Mouse (Mus musculus): ENCODE data around the gene Tshz3.

Tshz3 gene

DNA sequence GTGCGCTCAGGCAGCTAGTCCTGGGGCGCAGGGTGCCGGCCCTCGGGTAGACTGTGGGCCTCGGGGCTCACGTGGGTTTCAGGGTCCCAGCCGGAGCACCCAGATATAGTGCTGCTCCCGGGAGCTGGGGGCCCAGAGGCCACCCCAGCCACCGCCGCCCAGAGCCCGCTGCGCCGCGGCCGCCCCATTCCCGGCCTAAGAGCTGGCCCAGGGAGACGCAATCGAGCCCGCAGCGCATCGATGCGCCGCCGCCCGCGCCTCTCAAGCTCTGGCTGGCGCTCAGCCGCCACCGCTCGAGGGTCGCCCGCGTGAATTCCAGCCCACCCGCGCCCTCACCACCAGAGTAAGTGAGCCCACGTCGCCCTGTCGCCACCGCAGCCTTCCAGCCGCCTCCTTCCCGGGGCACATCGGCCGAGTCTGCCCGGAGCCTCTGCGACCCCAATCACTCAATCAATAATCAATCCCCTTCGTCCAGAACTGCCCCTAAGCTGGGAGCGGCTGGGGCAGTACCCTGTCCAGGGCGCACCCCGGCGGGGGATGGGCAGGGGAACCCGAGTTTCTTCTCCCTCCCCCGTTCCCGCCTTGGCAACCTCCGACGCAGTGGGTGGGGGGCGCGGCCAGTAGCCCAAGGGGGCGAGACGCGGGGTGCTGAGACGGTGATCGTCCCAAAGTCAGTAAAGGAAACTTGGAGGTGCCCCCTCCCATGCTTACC lies 1.4 kb upstream of the Tshz3 start:
- peak; percentile 80 for DNase-seq (ENCODE audit: low read depth, low spot score)

DNA sequence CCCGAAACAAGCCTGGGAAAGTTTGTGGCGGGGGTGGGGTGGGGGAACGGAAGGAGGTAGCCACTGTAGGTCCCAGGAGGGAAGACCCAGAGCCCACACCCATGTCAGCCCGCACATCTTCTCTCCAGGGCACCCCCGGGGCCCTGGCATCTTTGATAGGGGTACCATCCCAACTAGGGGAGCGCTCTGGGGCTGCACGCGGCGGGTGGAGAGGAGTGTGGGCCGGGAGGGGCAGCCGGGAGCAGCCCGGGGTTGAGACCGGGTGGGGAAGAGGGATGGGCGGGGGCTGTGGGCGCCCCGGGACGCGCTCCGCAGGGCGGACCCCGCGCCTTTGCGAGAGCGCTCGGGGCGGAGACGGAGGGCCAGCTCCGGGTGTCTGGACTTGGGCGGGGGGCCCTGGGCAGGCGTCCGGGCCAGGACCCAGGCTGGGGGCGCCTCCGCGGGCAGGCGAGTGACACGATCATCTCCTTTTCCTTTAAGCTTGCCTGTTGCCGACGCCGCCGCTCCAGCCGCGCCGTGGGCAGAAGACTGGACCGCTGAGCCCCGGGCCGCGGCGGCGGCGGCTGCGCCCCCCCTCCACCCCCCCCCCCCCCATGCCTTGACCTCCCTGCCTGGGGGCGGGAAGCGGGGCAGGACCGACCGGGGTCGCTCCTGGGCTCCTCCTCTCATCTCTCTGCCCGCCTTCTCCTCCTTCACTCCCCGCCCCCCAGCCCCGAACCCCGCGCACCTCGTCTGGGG lies 631 bp upstream of the Tshz3 start:
- no peak for DNase-seq (ENCODE audit: low read depth, low spot score)

DNA sequence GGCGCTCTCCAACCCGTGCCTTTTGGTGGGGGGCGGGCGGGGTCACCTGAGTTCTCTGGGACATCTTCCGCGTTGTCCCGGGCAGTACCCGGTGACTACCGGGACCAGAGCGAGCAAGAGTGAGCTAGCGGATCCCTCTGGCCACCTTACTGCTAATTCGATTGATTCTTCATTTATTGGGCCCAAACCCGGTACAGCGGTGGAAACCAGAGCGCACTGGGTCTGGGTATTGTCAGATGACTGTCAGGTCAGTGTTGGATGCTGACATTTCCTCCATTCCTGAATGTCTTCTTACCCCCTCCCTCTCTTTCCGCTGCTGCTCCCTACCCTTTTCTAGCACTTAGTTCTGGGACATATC lies 650 bp downstream of the Tshz3 start:
- no peak for DNase-seq (ENCODE audit: low read depth, low spot score)

DNA sequence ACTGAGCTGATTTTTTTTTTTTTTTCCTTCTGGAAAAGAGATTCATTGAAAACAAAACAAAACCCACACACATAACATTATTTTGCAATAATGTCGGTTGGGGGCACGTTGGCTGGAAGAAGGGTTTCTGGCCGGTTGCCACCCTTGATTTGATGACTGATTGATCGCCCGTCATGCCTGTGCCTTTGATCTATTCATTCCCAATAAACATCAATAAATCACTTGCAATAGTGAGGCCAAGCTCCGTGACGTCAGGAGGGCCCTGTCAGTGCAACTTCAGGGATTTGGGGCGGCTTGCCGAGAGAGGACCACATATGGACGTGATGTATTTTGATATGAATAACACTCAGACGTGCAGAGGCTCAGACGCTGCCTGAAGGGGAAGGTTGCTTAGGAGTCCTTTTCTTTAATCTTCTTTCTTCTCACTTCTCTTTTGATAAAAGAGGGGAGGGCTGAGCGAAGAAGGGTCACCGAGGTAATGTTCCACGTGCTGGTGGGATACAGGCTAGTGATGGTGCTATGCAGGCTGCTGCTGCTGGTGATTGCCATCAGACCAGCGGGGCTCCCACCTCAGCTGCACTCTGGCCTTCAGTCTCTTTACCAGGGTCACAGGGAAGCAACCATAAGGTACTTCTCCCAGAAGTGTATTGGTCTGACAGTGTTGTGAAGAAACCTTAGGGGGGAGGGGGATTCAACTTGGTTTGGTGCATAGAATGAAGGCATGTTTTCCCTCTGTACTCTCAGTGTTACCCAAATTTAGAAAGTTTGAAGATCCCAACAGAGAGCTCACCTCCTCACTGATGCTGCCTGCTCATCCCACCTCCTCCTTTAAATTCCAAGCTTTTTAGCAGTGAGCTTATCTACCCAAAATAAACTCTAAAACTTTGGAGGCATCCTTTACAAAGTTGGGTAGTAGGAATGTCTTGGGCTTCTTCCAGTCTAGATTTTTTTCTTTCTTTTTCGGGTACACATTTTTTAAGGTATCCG lies 1.4 kb downstream of the Tshz3 start:
- DNase-seq (ENCODE audit: low read depth, low spot score), result peak; percentile 71

DNA sequence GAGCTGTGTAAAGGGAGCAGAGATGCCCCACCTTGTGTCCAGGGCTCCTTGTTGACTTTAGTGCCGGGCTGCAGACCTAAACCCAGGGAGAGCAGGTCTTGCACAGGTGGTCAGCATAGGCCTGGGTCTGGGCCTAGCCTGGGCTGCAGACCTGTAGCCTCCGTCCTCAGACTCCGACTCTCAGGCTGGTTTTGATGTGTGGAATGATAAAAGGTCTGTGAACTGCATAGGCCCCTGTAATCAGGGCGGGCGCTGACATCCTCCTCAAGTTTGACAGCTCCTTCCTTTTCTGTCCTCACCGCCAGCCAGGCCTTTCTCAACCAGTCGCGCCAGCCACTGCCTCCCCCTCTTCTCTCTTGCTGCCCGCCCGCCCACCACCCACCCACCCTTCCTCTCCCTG lies 8.7 kb downstream of the Tshz3 start:
- no peak for DNase-seq (ENCODE audit: low read depth, low spot score)

DNA sequence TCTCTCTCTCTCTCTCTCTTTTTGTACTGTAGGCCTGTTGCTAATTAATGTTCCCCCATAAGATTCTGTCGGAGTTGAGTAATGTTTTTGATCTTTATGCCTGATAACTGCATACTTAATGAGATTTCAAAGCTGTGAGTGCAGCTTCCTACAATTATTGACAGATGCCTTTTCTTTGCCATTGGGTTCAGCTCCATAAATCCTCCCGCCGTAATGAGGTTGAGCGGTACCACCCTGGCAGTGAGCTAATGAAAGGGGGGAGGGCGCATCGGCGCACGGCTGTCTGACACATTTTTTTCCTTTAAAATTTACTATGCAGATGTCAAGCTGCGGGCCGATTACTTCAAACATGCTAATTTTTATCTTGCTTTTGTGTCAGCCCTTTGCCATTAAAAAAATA lies 9.3 kb downstream of the Tshz3 start:
- peak; percentile 65 for DNase-seq (ENCODE audit: low read depth, low spot score)

DNA sequence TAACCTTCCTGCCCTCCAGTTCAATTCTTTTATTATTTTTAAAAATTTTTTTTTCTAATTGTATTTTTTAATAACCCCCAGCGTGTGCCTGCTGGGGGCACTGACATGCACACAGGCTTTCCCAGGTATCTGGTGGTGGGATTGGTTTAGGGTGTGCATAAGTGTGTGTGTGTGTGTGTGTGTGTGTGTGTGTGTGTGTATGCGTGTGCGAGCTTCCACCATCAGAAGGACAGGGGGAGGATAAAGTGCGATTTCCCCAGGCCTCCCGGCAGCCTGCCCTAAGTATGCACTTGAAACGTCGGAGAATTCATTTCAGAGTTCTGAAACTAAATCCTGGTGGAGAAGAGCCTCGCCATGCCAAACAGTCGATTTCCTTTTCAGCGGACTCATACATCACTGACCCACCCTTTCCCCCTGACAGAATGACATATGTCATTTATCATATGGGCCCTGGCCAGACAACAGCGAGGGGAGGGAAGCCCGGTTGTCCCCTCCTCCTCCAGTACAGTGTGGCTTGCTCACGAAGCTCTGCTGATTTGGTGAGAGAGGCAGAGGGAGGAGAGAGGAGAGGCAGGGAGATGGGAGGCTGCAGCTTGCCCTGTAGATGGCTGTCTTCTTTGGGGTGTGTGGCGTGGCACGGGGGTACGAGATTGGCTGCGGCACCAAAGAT lies 9.9 kb downstream of the Tshz3 start:
- DNase-seq (ENCODE audit: low read depth, low spot score), result peak; percentile 82

DNA sequence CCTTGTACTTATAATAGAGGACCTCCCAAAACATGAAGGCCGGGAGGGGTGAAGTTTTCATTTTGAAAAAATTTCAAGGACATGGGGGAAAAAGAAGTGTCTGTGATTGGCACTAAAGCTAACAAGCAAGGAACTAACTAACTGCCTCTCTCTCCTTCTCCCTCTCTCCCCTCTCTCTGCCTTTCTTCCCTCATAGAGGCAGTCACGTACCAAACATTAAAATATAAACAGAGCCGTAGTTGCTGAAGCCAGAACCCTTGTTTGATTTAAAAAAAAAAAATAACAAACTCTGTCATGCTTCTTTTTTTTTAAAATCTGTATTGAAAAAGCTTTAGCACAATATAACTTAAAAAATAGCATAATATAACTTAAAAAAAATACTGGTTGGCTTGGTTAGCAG lies 10.9 kb downstream of the Tshz3 start:
- DNase-seq (ENCODE audit: low read depth, low spot score), result no peak

DNA sequence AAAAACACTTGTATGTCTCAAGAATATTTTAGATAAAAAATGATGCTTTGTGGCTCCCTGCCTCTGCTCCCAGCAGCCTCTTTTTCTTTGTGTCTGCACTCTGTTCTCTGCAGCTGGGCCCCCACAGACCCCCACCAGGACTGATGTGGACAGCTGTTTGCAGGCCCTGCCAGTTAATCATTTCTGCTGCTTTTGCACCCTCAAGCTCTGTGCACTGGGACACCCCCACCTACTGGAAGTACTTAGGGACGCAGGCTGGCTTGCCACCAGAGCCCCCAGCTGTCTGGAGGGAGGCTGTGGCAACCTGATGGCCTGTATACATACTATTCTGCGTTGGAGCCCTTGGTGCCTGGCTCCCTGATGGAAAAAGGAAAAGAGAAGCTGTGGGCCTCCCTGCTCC lies 11.3 kb downstream of the Tshz3 start:
- peak; percentile 78 for DNase-seq (ENCODE audit: low read depth, low spot score)

DNA sequence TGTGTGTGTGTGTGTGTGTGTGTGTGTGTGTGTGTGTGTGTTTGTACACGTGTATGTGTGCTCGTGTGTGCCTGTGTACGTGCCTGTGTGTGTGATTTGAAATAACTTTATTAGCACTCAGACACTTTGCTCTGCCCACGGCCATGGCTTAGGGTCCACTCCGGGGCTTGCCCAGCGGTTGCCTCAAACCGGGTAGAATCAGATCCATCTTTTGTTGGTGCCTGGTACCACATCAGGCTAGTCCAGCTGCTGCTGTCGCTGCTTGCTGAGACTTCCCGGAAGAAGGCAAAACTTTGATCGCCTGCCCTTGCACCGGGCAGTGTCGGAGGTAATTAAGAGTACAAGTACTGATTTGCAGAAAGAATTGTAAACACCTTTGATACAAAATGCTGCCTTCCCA lies 12.1 kb downstream of the Tshz3 start:
- DNase-seq (ENCODE audit: low read depth, low spot score), result no peak

DNA sequence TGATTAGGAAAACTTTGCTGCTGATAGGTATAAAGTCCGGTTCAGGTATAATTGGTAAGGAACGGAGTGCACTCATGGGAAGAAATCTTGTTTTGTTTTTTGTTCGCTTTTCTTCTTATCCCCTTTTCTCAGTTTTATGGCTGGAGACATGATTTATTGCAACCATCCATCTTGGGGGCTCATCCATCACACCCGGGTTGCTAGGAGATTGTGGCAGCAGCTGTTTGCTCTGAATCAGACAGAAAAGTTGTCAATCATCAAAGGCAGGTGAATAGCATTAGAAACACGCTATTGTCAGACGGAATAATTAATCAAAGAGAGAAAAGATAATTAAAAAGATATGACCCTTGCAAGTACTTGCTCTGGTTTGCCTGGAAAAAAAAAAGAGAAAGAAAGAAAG lies 12.5 kb downstream of the Tshz3 start:
- DNase-seq (ENCODE audit: low read depth, low spot score), result peak; percentile 78

DNA sequence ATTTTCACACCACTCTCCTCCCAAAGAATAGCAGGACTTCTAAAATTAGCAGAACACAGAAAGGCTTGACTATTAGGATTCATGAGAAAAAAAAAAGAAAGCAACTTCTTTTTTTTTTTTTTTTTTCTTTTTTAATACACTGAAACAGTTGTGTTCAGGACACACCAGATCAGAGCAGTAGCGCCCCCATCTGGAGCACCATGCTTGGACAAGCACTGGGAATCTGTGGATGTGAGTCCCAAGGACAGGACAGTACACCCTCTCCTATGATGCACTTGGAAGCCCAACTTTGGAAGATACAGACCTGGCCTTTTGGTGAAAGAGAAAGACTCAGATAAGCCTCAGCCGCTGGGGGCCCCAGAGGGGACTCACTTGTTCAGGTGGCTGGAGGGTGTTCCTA lies 13.8 kb downstream of the Tshz3 start:
- DNase-seq (ENCODE audit: low read depth, low spot score), result no peak

DNA sequence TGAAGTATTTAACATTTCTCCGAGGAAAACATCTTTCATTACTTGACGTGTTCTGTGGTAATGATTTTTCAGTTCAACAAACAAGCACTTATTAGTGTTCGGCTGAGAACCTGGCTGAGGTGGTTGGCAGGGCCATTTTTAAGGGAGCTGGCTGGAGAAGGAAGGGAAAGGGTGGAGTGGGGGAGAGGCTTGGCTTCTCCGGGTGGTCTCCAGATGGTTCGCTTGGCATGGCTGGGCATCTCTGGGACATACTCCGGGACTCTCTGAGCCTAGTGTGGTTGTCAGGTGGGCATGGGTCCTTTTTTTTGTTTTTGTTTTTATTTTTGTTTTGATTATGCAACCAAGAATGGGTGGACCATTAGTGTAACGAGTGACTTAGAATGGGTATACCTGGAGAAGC lies 16.4 kb downstream of the Tshz3 start:
- DNase-seq (ENCODE audit: low read depth, low spot score), result no peak

DNA sequence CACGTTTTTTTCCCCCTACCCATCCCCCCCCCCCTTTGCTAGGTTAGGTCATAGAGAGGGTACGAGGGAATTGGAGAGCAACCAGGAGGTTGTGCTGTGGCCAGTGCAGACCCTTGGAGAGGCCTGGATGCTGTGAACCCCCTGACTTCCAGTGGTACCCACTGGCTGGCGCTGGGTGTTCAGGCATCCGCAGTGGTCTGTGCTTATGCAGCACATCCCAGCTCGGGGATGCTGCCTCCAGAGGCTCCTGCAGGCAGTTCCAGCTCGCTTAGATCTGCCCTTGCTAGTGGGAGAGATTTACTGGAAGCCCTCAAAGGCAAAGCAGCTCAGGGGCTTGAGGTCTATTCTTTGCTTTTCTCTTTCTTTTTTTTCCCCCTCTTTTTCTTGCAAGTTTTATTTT lies 19.3 kb downstream of the Tshz3 start:
- no peak for DNase-seq (ENCODE audit: low read depth, low spot score)

DNA sequence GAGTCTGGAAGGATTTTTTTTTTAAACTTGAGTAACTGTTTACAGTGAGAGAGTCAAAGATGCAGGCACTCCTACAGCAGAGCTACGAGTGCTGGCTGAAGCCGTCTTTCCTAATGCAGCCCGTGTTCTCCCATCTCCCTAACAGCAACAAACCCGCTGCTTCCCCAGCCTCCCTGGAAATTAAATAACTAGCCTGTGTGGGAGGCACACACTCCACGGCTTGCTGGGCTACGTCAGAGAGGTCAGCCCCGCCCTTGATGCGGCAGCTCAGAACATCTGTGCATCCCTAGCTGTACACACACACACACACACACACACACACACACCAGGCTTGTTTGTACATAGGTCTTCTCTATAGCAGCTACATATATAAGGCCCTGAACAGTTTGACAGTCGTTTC lies 22.9 kb downstream of the Tshz3 start:
- DNase-seq (ENCODE audit: low read depth, low spot score), result no peak

DNA sequence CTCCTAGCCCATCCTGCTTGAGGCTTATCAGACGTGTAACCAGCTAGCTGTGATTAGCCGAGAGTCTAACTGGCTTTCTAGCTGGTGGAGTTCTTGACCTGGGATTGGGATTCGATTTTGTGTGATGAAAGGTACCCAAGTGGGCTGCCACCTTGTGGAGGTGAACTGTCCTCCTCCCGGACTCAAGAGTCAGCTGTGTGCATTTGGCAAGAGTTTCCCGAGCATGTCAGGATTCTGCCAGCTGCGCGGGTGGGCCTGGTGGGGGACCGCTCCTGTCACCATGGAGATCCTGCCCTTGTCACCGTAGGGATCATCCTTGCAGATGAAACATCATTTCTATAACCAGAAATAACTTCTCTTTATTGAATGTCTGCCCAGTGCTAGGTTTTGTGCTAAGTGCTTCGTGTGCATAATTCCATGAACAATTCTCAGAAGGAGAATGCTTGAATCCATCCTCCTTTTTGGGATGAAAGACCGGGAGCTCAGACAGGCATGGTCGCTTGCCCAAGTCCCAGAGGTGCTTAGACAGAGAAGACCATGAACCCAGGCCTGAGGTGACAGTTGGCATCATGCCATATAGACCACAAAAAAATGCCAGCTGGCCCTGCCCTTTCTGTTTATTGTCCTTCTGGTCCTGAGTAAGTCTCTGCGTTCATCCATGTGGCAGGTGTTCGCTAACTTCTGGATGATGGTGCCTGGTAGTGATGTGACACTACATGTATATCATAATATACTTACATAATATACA lies 38.6 kb downstream of the Tshz3 start:
- no peak for DNase-seq (ENCODE audit: low read depth, low spot score)

DNA sequence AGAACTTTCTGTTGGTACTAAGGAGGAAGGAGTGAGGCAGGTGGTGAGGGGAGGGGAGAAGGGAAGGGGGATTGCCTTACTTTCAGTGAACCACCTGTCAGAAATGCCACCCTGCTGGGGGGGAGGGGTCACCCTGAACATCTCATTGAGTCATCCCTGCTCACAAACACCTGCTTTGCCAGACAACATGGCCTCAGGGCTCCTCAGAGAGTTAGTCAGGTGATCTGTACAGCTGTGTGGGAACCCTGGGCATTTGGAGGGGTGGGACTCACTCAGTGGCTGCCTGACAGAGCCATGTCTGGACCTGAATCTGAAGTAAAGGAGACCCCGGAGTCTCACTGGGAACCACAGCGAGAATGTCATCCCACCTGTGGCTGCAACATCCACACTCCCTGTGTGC lies 53.6 kb downstream of the Tshz3 start:
- no peak for DNase-seq (ENCODE audit: low read depth, low spot score)

DNA sequence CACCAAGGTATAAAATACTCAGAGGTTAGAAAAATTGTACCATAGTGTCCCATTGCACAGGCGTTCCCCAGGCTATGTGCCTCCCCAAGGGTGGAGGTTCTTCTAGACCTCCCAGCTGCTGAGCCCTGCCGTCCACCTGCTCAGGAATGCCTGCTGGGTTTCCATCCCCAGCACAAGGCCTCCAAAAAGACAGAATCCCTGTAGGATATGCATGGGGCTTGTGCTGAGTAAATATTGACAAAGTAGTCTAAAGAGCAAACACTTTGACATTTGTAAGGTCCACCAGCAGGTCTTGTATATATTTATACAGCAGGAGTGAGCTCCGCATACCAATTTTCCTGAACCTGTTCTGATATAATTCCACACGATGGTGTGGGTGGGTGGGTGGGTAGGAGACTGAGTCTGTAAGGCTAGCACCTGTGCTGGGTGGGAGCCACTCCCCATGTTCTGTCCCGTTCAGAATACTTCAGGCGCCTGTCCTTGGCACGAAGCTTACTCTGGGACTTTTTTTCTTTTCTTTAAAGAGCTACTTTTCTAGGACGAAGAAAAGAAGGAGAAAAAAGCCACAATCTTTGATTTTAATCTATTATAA lies 69.7 kb downstream of the Tshz3 start:
- DNase-seq (ENCODE audit: low read depth, low spot score), result no peak

DNA sequence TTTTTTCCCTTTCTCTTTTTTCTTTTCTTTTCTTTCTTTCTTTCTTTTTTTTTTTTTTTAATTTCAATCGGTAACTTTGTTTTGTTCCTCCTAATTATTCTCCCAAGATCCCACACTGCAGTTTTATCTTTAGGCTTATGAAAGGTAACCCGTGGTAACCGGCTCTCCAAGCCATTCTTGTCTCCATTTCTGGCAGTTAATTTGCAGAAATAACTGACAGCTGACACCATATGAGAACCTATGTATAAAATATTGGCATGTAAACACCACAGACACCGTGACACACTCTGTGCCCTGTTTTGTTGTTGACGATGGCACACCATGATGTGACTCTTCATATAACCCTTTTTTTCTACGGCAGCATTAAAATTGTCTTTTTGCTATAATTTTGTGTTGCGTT lies 75.2 kb downstream of the Tshz3 start:
- DNase-seq (ENCODE audit: low read depth, low spot score), result no peak

DNA sequence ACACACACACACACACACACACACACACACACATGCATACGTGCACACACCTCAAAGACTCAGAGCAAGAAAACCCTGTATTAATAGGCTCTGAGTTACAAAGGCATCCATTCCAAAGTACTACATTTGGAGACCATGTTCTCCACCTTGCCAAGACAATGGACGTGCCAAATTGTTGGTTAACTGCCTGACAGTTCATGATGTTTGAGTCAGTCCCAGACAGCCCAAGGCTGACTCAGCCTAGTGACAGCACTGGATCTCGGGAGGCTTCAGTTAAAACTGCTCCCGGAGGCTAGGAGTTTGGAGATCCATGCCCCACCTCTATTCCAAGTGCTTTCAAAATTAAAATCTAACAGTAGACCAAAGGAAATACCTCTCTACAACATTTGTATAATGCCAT lies 79.0 kb downstream of the Tshz3 start:
- DNase-seq (ENCODE audit: low read depth, low spot score), result no peak

DNA sequence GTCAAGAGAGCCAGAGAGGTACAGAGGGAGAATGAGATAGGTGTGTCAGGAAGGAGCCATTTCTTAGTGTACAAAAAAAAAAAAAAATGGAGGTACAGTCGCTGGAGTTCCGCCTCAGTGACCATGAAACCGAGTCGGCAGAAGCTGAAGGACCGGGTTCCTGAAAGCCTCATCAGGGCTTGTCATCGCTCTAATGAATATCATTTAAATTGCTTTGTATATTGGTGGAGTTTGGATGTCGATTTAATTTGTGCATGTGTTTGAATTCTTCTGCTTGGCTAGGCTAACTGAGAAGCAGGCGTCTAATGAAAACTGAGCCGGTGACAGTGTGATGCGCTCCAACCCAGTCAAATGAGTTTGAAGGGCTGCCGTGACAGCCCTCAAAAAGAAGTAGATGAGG lies 80.5 kb downstream of the Tshz3 start:
- DNase-seq (ENCODE audit: low read depth, low spot score), result no peak

All from mesoderm, embryonic 11.5 days (tissue).